Mouse (Mus musculus) embryonic facial prominence, embryonic 14.5 days (tissue): Measurements from ENCODE around the gene Trpv3. TPM values are rescaled to one million over a fixed set of nuclear protein-coding genes. Genes with fewer than 3 reads are reported as not detected.

ENCODE experiments used
- ATAC-seq: fragments of 200-750 bp; cut with Nextera tagmentation; 2 replicates; pipeline ENCODE4 v1.8.0; 2017; ENCODE audit warnings: low read depth, moderate number of reproducible peaks, moderate TSS enrichment
- DNase-seq: peaks from one replicate; pipeline ENCODE4 v3.0.0-alpha.2; 2015; ENCODE audit warnings: low spot score
- H3K27ac ChIP-seq: fragments of 300-500 bp; sonication (generic); replicated peaks from 2 replicates; pipeline ENCODE4 v1.5.1; 2014; ENCODE audit warnings: low read depth, mild to moderate bottlenecking, low read length, moderate library complexity
- H3K27me3 ChIP-seq: fragments of 300-500 bp; sonication (generic); replicated peaks from 2 replicates; pipeline ENCODE4 v1.6.1; 2014; ENCODE audit warnings: low read length; ENCODE audit not compliant: control insufficient read depth, insufficient read depth
- H3K36me3 ChIP-seq: fragments of 300-500 bp; sonication (generic); 2 replicates; pipeline ENCODE4 v1.6.1; 2014; ENCODE audit warnings: low read length, mixed read lengths; ENCODE audit not compliant: control insufficient read depth, insufficient read depth
- H3K4me1 ChIP-seq: fragments of 300-500 bp; sonication (generic); 2 replicates; pipeline ENCODE4 v1.6.1; 2014; ENCODE audit warnings: antibody characterized with exemption, low read length; ENCODE audit not compliant: control insufficient read depth, insufficient read depth
- H3K4me2 ChIP-seq: fragments of 300-500 bp; sonication (generic); 2 replicates; pipeline ENCODE4 v1.6.1; 2014; ENCODE audit warnings: low read depth, mild to moderate bottlenecking, low read length, moderate library complexity, mixed read lengths
- H3K4me3 ChIP-seq: fragments of 300-500 bp; sonication (generic); 2 replicates; pipeline ENCODE4 v1.5.1; 2014; ENCODE audit warnings: low read depth, mild to moderate bottlenecking, low read length
- H3K9ac ChIP-seq: fragments of 300-500 bp; sonication (generic); 2 replicates; pipeline ENCODE4 v1.6.1; 2014; ENCODE audit warnings: low read depth, mild to moderate bottlenecking, low read length, moderate library complexity, mixed read lengths
- H3K9me3 ChIP-seq: fragments of 300-500 bp; sonication (generic); 2 replicates; pipeline ENCODE4 v1.6.1; 2016; ENCODE audit warnings: low read length; ENCODE audit not compliant: control insufficient read depth
- WGBS: fragments of 180-500 bp; shearing (Covaris S2); extraction: QIAGEN DNeasy Blood & Tissue Kit; methylation state at CpG from one replicate; pipeline ENCODE4 v1.1.7; 2014; 5-methylcytosine and 5-hydroxymethylcytosine counted together
- polyA plus RNA-seq: library from polyadenylated mRNA; unstranded; fragments of >200 nt; fragmentation: Nextera tagmentation; extraction: Ambion mirVana; gene quantifications from 2 replicates; pipeline ENCODE4 v1.2.1, GENCODE M21; 2014

The Trpv3 gene
- polyA plus RNA-seq, 1 experiment from 2014 or later = 0.28 TPM

GRCm38 (mm10) chr11:73233992-73234391, 33.2 kb upstream of the Trpv3 start, which contains the start of gene Trpv1:
Trpv1 (plus strand) TSS chr11:73234292.
- DNase-seq (no peak), ATAC-seq (no peak)
- Histone ChIP-seq H3K9ac (no peak within 1 kb of the TSS), H3K36me3 (no peaks in the 10 kb centered on the region), H3K27me3 (no peaks in the 10 kb centered on the region), H3K4me2 (no peak within 1 kb of the TSS), H3K9me3 (no peaks in the 10 kb centered on the region), H3K4me3 (no peak within 1 kb of the TSS), H3K4me1 (peaks cover 8% of the 10 kb centered on the region; the same call in 1 of the 2 replicates), H3K27ac (no peak within 1 kb of the TSS)
- 70% methylated on average over 3 of the region's 5 CpGs for WGBS

- WGBS = 20% methylated on average over 5 of the region's 5 CpGs
- Histone ChIP-seq H3K4me1 (peaks cover 8% of the 10 kb centered on the region; the same call in 1 of the 2 replicates), H3K4me3 (no peak overlapping the region), H3K27ac (peak overlapping the region; percentile 69; the same call in 1 of the 2 replicates), H3K9ac (peak overlapping the region; percentile 22; the same call in 1 of the 2 replicates), H3K4me2 (no peak overlapping the region), H3K36me3 (no peaks in the 10 kb centered on the region), H3K9me3 (no peaks in the 10 kb centered on the region), H3K27me3 (no peaks in the 10 kb centered on the region)
- DNase-seq (peak; percentile 94), ATAC-seq (peak; percentile 87)
Measured at GRCm38 (mm10) chr11:73235990-73236701, 31.0 kb upstream of the Trpv3 start.

- H3K9me3 ChIP-seq = no peaks in the 10 kb centered on the region
- H3K4me1 ChIP-seq = peaks cover 8% of the 10 kb centered on the region; the same call in 1 of the 2 replicates
- H3K9ac ChIP-seq = no peak overlapping the region
- H3K27ac ChIP-seq = peak overlapping the region; percentile 16; the same call in 1 of the 2 replicates
- H3K4me2 ChIP-seq = no peak overlapping the region
- 55% methylated on average over 3 of the region's 3 CpGs for WGBS
- no peak for ATAC-seq
- no peaks in the 10 kb centered on the region for H3K36me3 ChIP-seq
- no peak overlapping the region for H3K4me3 ChIP-seq
- DNase-seq = peak; percentile 14
- H3K27me3 ChIP-seq = no peaks in the 10 kb centered on the region
Measured at GRCm38 (mm10) chr11:73236731-73237130, 30.5 kb upstream of the Trpv3 start.

- DNase-seq = no peak
- H3K9me3 ChIP-seq = no peaks in the 10 kb centered on the region
- H3K9ac ChIP-seq = no peak overlapping the region
- no peak overlapping the region for H3K4me2 ChIP-seq
- H3K4me1 ChIP-seq = 0 out of 2 replicates have a peak, but pooled peaks cover under 1% of the 10 kb centered on the region
- no peaks in the 10 kb centered on the region for H3K27me3 ChIP-seq
- no peak overlapping the region for H3K27ac ChIP-seq
- no peaks in the 10 kb centered on the region for H3K36me3 ChIP-seq
- ATAC-seq = no peak
- WGBS = 81% methylated on average over 6 of the region's 6 CpGs
- H3K4me3 ChIP-seq = no peak overlapping the region
Measured at GRCm38 (mm10) chr11:73242199-73242598, 25.0 kb upstream of the Trpv3 start.

- DNase-seq = no peak
- Histone ChIP-seq H3K9me3 (no peaks in the 10 kb centered on the region), H3K4me3 (no peak overlapping the region), H3K27ac (no peak overlapping the region), H3K4me2 (no peak overlapping the region), H3K36me3 (no peaks in the 10 kb centered on the region), H3K4me1 (no peaks in the 10 kb centered on the region), H3K27me3 (no peaks in the 10 kb centered on the region), H3K9ac (no peak overlapping the region)
- ATAC-seq = no peak
- 86% methylated on average over 4 of the region's 4 CpGs for WGBS
Measured at GRCm38 (mm10) chr11:73242777-73243176, 24.4 kb upstream of the Trpv3 start.

- Histone ChIP-seq H3K9ac (no peak overlapping the region), H3K27ac (no peak overlapping the region), H3K36me3 (no peaks in the 10 kb centered on the region), H3K4me3 (no peak overlapping the region), H3K27me3 (no peaks in the 10 kb centered on the region), H3K4me2 (no peak overlapping the region), H3K4me1 (no peaks in the 10 kb centered on the region), H3K9me3 (no peaks in the 10 kb centered on the region)
- WGBS = 72% methylated on average over 4 of the region's 4 CpGs
- ATAC-seq (no peak), DNase-seq (no peak)
Measured at GRCm38 (mm10) chr11:73257362-73257945, 9.7 kb upstream of the Trpv3 start.

- Histone ChIP-seq H3K36me3 (no peaks in the 10 kb centered on the region), H3K4me2 (no peak overlapping the region), H3K9ac (no peak overlapping the region), H3K9me3 (no peaks in the 10 kb centered on the region), H3K27me3 (no peaks in the 10 kb centered on the region), H3K4me3 (no peak overlapping the region), H3K4me1 (no peaks in the 10 kb centered on the region), H3K27ac (no peak overlapping the region)
- no peak for ATAC-seq
- DNase-seq = no peak
Measured at GRCm38 (mm10) chr11:73258664-73259063, 8.5 kb upstream of the Trpv3 start.

- 71% methylated on average over 3 of the region's 3 CpGs for WGBS
- no peak for ATAC-seq
- no peak overlapping the region for H3K9ac ChIP-seq
- no peak overlapping the region for H3K27ac ChIP-seq
- no peak overlapping the region for H3K4me2 ChIP-seq
- H3K27me3 ChIP-seq = no peaks in the 10 kb centered on the region
- no peak overlapping the region for H3K4me3 ChIP-seq
- no peak for DNase-seq
- H3K4me1 ChIP-seq = no peaks in the 10 kb centered on the region
- H3K36me3 ChIP-seq = no peaks in the 10 kb centered on the region
- no peaks in the 10 kb centered on the region for H3K9me3 ChIP-seq
Measured at GRCm38 (mm10) chr11:73260457-73260856, 6.7 kb upstream of the Trpv3 start.

- Histone ChIP-seq H3K27me3 (no peaks in the 10 kb centered on the region), H3K4me1 (no peaks in the 10 kb centered on the region), H3K4me2 (no peak overlapping the region), H3K36me3 (no peaks in the 10 kb centered on the region), H3K4me3 (no peak overlapping the region), H3K9me3 (no peaks in the 10 kb centered on the region), H3K27ac (no peak overlapping the region), H3K9ac (no peak overlapping the region)
- no peak for DNase-seq
- no peak for ATAC-seq
- WGBS = 70% methylated on average over 1 of the region's 1 CpGs
Measured at GRCm38 (mm10) chr11:73261385-73261784, 5.8 kb upstream of the Trpv3 start.
